Mouse (Mus musculus) kidney, adult 11 months (tissue): ENCODE results near the gene Tmem181a.
"Not testable (repeated sequence)": the region's sequence is repeated elsewhere in the genome, so short reads cannot be mapped to it uniquely, and the experiment has no call there.

Experiments
- DNase-seq: peaks from one replicate; pipeline ENCODE4 v3.0.0; 2022

Tmem181a gene

DNA sequence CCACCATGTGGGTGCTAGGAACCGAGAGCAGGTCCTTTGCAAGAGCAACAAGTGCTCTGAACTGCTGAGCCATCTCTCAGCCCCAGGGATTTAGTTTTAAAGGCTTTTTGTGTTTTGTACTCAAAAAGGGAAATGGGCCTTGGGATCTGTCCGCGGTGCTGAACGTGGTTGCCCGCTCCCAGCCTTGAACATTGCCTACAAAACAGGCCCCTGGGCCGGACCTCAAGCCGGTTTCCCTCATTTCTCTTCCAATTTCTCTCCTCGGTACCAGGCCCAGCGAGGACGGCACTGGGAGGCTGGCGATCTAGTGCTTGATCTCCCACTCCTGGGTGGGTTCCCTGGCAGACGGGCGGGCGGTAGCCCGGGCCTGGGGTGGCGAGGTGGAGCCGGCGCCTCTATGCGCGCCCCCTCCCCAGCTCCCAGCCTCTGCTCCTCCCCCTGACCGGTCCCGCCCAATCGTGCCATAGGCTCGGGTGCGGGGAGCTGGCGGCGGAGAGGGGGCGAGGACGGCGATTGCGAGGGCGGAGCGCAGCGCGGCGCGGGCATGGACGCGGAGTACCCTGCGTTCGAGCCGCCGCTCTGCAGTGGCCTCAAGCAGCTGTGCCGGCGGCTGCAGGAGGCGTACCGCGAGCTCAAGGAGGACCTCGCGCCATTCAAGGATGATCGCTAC lies at the start of gene Tmem181a:
Gene Tmem181a (plus strand): TSS at position 461 of the 670 bp plus-strand sequence.
- DNase-seq = not testable (repeated sequence)

DNA sequence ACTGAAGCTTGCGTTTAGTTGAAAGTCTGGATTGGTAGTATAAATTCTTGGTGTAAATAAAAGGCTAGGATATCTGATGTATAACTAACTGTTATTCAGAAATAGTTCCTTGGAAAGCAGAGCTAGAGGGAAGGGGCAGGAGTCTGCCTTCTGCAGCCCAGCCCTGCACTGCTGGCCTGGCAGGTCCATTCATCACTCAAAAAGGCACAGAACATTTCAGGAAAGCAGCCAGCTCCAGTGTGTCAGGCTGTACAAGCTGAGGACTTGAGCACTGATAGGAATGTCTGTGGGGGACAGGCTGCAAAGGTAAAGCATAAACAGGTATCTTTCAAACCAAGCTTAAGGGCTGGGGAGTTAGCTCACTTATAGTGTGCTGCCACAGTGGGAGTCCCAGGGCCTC lies 44.9 kb upstream of the Tmem181a start:
- no peak for DNase-seq

DNA sequence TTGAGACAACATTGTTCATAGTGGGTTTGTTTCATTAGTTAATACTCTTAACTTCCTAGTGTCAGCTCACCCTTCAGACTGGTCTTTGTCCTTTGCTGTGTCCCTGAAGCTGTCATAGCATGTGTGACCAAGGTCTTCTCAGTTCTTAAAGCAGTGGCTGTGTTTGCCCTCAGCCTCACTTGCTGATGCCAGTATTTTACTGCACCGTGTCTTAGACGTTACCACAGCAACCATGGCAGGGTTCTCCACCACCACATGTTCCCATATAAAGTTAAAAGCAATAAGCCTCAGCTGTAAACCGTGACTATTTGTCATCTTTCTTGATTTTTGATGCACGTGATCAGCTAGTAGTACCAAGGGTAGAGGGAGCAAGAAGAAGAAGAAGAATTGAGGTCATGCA lies 41.0 kb upstream of the Tmem181a start:
- no peak for DNase-seq

DNA sequence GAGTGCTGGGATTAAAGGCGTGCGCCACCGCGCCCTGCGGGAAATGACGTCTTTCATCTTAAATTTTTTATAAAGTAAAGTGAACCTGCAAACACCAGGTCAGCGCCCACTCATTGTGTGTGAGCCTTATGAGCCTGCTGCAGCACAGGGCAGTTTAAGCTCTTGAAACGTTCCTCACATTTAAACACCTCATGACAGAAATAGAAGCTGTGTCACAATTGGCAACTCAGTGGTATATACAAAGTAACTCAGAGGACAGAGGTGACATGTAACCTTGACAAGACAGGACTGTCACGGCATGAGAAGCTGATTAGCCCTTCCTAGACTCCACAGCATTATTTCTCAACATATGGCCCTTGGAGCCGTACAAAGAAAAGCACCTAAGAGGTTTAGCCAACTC lies 40.1 kb upstream of the Tmem181a start:
- no peak for DNase-seq

DNA sequence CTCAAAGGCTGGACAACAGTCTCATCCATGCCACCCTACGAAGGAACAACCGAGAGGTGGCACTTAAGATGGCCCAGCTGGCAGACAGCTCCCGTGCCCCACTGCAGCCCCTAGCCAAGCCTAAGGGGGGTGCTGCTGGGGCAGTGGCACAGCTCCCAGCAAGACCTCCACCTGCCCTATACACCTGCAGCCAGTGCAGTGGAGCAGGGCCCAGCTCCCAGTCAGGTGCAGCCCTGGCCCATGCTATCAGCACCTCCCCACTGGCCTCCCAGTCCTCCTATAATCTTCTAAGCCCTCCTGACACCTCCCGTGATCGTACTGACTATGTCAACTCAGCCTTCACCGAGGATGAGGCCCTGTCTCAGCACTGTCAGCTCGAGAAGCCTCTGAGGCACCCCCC lies 24.0 kb upstream of the Tmem181a start:
- not testable (repeated sequence) for DNase-seq

DNA sequence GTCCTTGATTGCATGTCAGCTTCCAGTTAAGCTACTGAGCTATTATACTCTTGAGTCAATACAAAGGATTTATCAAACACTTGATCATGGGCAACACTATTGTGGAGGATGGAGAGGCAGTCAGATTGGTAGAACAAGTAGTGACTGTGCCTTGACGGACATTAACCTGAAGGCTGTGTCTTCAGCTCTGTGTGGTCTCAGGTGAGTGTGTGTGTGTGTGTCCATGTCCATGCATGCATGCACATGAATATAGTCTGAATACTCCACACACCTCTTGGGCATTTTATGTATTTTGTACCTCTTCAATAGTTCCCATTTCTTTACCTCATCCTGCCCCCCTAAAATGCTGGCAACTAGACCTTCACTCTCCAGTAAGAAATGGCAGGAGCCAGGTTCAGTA lies 5.4 kb upstream of the Tmem181a start:
- DNase-seq = not testable (repeated sequence)

DNA sequence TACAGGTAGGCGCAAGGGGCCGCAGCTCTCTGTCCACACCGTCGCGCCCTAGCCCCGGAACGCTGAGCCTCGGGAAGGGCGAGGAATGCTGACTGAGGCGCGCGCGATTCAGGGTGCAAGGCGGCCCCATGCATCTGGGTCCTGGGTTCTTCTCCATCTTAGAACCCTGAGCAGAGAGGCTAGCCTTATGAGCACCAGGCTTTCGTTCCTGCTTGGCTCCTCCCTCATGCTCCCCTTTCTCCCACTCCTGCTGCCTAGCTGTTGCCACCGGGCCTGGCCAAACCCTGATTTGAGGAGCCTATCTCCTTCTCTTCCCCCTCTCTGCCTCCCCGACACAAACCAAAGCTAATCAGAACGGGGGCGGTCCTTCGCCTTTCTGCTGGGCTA lies 403 bp downstream of the Tmem181a start:
- DNase-seq = not testable (repeated sequence)

DNA sequence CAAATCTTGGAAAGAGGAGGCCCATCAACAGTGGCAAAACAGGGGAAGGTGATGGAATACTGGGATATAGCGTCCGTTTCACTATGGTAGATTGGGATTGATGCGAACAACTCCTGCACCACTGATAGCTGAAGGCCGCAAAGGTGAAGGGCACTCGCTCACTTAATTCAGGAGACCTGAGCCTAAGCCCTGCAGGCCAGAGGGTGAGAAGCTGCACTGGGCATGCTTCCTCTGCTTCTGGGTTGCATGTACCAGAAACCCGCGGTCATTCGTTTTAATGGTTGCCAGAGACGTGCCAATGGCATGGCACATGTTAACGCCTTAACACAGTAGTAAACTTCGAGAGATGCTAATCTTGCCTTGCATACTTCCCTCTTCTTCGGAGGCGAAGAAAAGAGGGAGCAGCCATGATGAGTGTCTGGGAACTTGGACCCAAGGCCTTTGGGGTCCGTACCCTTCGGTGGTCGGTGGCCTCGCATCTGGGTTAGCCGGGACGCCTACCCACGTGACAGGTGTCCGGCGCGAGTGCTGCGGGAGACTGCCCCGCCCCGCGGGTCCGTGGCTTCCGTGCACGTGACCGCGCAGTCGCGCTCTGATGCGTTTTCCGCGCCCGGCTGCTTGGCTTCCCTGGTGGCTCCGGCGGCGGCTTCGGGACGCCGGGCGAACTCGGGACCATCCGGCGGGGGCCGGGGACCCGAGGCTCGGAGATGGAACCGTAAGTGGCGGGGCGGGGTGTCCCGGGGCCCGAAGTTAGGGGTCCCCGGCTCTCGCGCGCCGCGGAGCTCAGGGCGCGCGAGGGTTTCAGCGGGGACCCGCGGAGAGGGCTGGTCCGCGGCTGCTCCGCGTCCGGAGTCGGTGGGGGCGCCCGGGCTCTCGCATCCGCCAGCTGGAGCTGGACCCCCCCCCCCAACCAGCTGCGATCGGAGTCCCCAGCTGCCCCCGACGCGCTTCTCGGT lies 13.5 kb downstream of the Tmem181a start:
- DNase-seq = not testable (repeated sequence)

DNA sequence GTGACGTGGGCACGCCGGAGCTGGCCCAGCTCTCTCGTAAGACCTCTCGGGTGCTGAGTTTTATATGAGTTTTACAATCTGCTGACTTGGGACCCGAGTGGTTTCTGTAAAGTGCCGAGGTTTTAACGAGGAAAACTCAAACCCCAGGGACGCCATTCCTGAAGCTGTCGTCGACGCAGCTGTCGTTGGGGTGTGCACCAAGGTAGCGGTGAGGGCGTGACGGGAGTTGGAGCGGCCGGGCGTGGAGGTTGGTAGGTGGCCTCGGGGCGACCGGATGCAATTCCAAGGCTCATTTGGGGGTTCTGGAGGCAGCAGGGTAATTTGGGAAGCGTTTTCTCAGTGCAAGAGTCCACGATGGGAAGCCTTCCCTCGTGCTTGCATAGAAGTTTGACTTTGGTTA lies 14.2 kb downstream of the Tmem181a start:
- DNase-seq = not testable (repeated sequence)

DNA sequence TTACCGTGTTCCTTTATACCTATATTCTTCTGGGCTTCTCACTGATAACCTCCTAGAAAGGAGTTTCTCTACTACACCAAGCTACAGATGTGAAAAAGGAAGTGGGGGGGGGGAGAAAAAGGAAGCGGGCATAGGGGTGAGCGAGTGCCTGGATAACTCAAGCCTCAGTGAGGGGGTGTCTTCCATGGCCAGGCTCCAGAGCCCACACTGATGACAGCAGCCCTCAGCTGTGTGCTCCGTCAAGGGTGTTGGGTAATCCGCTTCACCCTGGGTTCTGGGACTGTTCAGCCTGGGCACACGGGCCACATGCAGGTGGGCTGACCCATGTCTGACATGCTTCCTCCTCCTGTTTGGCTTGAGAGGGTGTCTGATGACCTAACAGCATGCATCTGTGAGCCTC lies 15.3 kb downstream of the Tmem181a start:
- DNase-seq = not testable (repeated sequence)

DNA sequence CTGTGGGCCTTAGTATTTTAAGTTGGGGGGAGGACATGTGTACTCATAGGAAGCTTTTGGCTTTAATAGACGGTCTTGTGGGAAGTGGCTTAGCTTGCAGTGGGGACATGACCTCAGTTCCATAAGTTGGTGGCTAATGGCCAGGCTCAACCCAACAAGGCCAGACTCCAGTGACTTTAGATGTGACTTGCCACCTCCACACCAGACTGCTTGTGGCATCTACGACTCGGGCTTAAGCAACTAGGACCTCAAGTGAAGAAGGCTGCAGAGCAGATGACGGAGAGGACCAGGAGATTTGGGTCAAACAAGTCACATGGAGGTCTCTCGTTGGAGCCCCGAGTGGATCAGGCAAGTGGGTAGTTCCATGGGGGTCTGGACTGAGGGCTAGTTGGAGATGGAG lies 18.0 kb downstream of the Tmem181a start:
- not testable (repeated sequence) for DNase-seq

DNA sequence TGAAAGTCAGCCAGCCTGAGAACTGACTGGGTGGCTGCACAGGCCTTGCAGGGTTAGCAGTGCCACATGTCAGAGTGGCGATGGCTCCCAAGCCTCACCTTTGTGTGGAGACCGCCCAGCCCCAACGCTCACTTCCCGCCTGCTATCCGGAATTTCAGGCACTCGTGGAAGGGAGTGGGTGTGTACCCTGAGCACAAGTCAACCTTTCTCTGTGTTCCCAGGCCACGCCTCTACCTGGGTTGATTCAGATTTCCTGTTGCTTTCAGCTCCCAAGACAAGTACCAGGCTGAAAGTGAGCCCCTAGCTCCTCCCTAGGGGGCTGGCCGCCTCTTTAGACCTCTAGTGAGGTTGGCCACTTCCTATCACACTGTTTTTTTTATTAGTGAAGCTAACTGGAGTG lies 22.5 kb downstream of the Tmem181a start:
- not testable (repeated sequence) for DNase-seq

DNA sequence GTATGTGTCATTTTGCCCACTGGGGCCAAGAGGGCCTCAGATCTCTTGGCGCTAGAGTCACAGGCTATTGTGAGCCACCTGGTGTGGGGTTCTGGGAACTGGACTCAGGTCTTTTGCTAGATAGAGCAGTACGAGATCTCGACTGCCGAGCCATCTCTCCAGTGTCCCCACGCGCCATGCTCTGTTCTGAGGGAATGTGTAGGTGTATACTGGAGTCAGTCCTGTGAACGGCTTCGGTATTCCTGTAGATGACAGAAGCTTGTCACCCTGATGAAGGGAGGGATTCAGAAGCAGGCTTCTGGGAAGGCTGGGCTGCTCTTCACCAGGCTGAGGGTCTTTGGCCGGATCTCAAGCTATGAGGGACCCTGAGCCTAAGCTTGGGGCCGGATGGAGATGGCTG lies 23.1 kb downstream of the Tmem181a start:
- not testable (repeated sequence) for DNase-seq

DNA sequence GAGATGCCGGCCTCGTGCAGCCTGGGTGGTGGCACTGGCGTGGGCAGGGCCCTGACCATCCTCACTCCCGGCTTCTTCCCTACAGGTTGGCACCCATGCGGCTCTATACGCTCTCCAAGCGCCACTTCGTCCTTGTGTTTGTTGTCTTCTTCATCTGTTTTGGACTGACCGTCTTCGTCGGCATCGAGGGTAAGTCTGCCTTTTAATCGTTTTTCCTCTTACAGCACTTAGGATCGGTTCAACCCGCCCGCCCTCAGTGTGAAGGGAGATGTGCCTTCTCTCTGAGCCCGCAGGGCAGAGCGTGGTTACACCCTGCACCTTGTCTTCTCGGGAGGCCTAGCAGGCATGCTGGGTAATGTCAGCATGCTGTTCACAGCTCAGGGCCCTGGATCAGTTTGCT lies 23.9 kb downstream of the Tmem181a start:
- not testable (repeated sequence) for DNase-seq

DNA sequence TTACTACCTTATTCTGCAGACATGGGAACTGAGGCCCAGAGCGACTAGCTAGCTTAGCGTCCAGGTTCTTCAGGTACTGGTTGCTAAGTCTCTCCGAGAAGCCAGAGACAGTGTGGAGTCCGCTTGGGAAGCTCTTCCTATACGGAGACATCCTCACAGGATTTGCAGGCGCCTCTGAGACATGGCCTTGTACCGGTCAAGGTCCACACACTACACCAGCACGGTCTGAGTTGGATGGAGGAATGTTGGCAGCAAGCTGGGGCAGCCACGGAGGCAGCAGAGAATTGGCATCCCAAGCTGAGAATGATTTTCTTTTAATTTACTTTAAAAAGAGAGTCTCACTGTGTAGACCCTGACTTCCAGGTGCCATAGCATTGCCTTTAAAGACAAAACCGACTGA lies 26.5 kb downstream of the Tmem181a start:
- DNase-seq = not testable (repeated sequence)

DNA sequence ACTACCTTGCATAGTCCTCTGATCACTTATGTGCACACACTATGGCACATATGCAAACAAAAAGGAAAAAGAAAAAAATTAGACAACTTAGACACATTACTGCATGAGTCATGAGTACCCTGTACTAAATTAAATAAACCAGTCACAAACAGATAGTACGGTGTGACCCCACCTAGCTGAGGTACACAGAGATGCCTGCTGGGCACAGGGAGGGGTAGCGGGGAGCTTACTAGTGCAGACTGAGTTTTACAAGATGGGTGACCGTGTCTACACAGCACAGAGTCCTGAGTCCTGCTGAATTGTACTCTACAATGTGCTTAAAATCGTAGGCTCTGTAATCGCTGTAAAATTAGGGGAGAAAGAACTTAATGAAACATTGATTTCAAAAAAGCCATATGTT lies 29.5 kb downstream of the Tmem181a start:
- DNase-seq = not testable (repeated sequence)

DNA sequence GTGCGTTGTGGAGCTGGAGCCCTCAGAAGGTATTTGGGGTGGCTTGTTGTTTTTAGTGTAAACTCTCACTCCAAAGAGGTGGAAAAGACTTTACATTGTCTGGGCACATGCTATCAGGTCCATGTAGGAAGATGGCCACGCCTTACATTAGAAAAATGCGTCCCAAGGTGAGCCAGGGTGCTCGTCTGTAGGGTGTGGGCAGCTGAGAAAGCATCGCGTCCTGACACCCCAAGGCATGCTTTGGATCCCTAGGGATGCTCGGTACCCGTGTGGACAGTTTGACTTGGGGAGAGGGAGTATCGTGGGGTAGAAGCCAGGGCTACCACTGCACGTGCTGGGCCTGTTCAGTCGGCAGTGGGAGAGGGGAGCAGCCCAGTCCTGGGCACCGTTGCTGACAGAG lies 32.4 kb downstream of the Tmem181a start:
- DNase-seq = not testable (repeated sequence)

DNA sequence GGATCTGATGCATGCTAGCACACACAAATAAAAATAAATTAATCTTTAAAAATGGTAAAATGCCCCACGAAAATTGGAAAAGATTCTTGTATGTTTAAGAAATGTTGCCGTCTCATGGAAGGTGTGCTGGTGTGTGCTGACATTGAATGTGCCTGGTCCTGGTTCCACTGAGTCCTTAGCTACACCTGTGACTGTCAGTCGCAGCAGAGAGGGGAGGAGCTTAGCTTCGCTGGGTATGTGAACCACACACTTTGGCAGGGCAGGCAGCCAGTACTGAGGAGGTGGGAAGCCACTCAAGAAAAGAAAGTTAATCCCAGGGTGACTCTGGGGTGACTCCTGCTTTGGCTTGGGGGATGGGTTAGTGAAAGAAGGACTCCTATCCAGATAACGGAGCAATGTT lies 37.2 kb downstream of the Tmem181a start:
- DNase-seq = not testable (repeated sequence)

DNA sequence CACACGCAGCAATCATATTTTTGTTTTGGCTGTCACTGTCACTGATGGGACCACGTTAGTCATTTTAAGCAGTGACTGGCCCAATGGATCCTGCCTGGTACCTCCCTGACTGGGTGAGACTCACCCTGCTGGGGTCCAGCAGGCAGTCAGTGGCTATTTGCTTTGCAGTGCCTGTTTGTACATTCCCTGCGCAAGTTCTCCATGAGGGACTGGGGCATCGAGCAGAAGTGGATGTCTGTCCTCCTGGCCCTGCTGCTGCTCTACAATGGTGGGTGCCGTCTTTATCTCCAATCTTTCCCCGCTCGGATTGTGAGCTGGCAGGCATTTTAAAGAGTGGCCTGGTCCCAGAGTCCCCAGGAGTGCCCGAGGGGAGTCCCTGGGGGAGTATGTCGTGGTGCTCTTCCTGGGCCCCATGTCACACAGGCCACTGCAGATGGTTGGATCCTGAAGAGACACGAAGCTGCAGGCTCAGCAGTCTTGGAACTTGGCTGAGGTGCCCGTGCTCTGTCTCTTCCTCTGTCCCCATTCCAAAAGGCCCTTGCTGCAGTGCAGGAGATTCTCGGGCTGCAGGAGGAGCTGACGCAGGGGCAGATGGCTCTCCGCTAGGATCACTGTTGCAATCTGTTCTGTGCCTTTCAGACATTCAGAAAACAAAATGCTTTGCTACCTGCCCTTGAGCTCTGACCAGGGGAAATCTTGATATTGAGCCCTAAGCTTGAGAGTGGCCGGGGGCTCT lies 40.6 kb downstream of the Tmem181a start:
- DNase-seq = not testable (repeated sequence)

DNA sequence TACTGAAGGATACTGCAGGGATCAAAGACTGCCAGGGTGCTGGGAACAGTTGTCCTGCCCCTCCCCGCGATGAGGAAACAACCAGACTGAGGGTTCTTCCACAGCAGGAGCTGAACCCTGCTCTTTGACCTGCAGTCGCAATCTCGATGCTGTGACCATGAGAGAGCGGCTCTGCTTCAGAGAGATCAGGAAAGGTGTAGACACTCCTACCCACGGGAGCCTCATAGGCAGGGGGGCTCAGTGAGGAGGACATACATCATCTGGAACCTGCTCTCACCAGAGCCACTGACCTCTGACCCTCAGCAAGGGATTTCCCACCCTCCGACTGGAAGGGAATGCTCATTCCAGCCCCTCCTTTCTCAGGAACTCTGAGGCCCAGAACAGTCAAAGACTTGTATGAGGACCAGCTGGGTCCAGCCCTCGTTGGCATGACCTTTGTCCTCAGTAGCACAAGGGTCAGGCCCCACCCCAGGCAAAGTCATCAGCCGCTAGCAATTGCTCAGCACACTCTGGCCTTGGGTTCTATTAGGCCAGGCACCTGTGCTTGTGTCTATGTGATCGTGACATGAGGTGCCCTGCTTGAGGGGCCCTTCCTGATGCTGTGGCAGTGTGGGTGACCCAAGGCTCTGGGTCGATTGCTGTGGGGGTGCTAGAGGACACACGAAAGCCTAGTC lies 43.7 kb downstream of the Tmem181a start:
- DNase-seq = peak; percentile 15

DNA sequence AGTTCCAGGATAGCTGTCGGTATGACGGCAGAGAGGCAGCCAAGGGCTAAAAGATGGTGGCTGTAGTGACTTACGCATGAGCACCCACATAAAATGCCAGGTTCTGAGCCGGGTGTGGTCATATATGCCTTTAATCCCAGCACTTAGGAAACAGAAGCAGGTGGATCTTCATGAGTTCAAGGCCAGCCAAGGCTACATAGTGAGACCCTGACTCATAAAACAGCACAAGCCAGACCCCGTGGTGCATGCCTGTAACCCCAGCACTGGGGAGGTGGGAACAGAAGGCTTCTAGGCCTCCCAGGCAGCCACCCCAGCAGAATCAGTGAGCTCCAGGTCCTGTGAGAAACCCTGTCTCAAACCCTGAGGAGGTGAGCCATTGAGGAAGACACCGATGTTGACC lies 48.2 kb downstream of the Tmem181a start:
- DNase-seq = not testable (repeated sequence)

DNA sequence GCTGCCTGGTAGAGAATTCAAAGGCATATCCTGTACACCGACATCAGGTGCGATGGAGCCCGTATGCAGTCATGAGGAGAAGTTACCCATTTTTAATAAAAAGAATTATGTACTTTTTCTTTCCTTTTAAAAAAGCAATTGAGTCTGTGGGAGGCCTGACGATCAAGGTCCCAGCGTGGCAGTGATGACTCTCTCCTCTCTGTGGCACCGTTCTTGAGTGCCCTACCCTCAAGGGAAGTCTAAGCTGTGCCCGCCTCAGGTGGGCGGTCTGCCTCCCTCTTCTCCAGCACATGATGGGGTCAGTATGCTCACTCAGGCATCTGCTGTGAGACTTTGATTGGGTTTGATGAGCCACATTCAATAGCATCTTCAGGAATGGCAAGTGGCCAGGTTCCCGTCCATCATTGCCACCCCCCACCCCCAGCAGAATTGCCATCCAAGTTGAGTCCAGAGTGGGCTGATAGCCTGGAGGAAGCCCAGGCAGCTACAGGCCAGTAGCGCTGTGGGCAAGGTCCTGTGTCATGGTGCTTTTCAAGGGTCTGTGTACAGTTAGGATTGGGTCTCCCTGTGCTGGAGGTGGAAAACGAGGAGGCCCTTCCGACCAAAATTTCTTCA lies 49.1 kb downstream of the Tmem181a start:
- DNase-seq = not testable (repeated sequence)
